Mouse (Mus musculus): Measurements from ENCODE around the gene Tssk2. TPM values are rescaled to one million over a fixed set of nuclear protein-coding genes. Genes with fewer than 3 reads are reported as not detected.

The Tssk2 gene
- polyA plus RNA-seq, 1 experiment: not detected

GRCm38 (mm10) chr16:17911052-17911595, 12.7 kb downstream of the Tssk2 start, which contains the start of gene Ess2:
TSS of gene Ess2 (minus strand) at chr16:17911348.
- peak; percentile 99 for DNase-seq (ENCODE audit: low read depth)
- TF ChIP-seq CTCF (IDR thresholded peaks at IDR 0.05; ENCODE audit: borderline replicate concordance, extremely low read depth, insufficient read depth, insufficient read length) (peak; percentile 75; the same call in 1 of the 2 replicates), POLR2A (IDR thresholded peaks at IDR 0.05; ENCODE audit: borderline replicate concordance, extremely low read depth, insufficient read depth, insufficient read length, poor library complexity, severe bottlenecking) (peak; percentile 62; the same call in 1 of the 2 replicates)

- TF ChIP-seq POLR2A (IDR thresholded peaks at IDR 0.05; ENCODE audit: borderline replicate concordance, extremely low read depth, insufficient read depth, insufficient read length, poor library complexity, severe bottlenecking) (no peak), CTCF (IDR thresholded peaks at IDR 0.05; ENCODE audit: borderline replicate concordance, extremely low read depth, insufficient read depth, insufficient read length) (no peak)
- DNase-seq (ENCODE audit: low read depth): peak; percentile 29
Observed at GRCm38 (mm10) chr16:17914307-17915249, 16.1 kb downstream of the Tssk2 start, which contains the start of gene Gsc2. TSS of gene Gsc2 (minus strand) at chr16:17915059.

- TF ChIP-seq CTCF (IDR thresholded peaks at IDR 0.05; ENCODE audit: borderline replicate concordance, extremely low read depth, insufficient read depth, insufficient read length): no peak
- no peak for TF ChIP-seq POLR2A (IDR thresholded peaks at IDR 0.05; ENCODE audit: borderline replicate concordance, extremely low read depth, insufficient read depth, insufficient read length, poor library complexity, severe bottlenecking)
- DNase-seq (ENCODE audit: low read depth): peak; percentile 54
Observed at GRCm38 (mm10) chr16:17920586-17920985, 22.1 kb downstream of the Tssk2 start.

GRCm38 (mm10) chr16:17921325-17922162, 23.1 kb downstream of the Tssk2 start:
- peak; percentile 99 for DNase-seq (ENCODE audit: low read depth)
- TF ChIP-seq POLR2A (IDR thresholded peaks at IDR 0.05; ENCODE audit: borderline replicate concordance, extremely low read depth, insufficient read depth, insufficient read length, poor library complexity, severe bottlenecking): peak; percentile 72; the same call in 1 of the 2 replicates
- peak; percentile 68 for TF ChIP-seq CTCF (IDR thresholded peaks at IDR 0.05; ENCODE audit: borderline replicate concordance, extremely low read depth, insufficient read depth, insufficient read length)

GRCm38 (mm10) chr16:17922163-17922538, 23.7 kb downstream of the Tssk2 start:
- TF ChIP-seq CTCF (IDR thresholded peaks at IDR 0.05; ENCODE audit: borderline replicate concordance, extremely low read depth, insufficient read depth, insufficient read length) (no peak), POLR2A (IDR thresholded peaks at IDR 0.05; ENCODE audit: borderline replicate concordance, extremely low read depth, insufficient read depth, insufficient read length, poor library complexity, severe bottlenecking) (no peak)
- DNase-seq (ENCODE audit: low read depth): no peak

GRCm38 (mm10) chr16:17927351-17928082, 29.1 kb downstream of the Tssk2 start:
- no peak for TF ChIP-seq POLR2A (IDR thresholded peaks at IDR 0.05; ENCODE audit: borderline replicate concordance, extremely low read depth, insufficient read depth, insufficient read length, poor library complexity, severe bottlenecking)
- TF ChIP-seq CTCF (IDR thresholded peaks at IDR 0.05; ENCODE audit: borderline replicate concordance, extremely low read depth, insufficient read depth, insufficient read length): no peak
- peak; percentile 52 for DNase-seq (ENCODE audit: low read depth)

- peak; percentile 89 for DNase-seq (ENCODE audit: low read depth)
- peak; percentile 19; the same call in 1 of the 2 replicates for TF ChIP-seq POLR2A (IDR thresholded peaks at IDR 0.05; ENCODE audit: borderline replicate concordance, extremely low read depth, insufficient read depth, insufficient read length, poor library complexity, severe bottlenecking)
- no peak for TF ChIP-seq CTCF (IDR thresholded peaks at IDR 0.05; ENCODE audit: borderline replicate concordance, extremely low read depth, insufficient read depth, insufficient read length)
Observed at GRCm38 (mm10) chr16:17928087-17928580, 29.7 kb downstream of the Tssk2 start, which contains the start of gene Slc25a1. TSS of gene Slc25a1 (minus strand) at chr16:17928219.

- DNase-seq (ENCODE audit: low read depth): peak; percentile 87
- TF ChIP-seq CTCF (IDR thresholded peaks at IDR 0.05; ENCODE audit: borderline replicate concordance, extremely low read depth, insufficient read depth, insufficient read length) (peak; percentile 57), POLR2A (IDR thresholded peaks at IDR 0.05; ENCODE audit: borderline replicate concordance, extremely low read depth, insufficient read depth, insufficient read length, poor library complexity, severe bottlenecking) (no peak)
Observed at GRCm38 (mm10) chr16:17928627-17929104, 30.2 kb downstream of the Tssk2 start.

- DNase-seq (ENCODE audit: low read depth): no peak
- TF ChIP-seq POLR2A (IDR thresholded peaks at IDR 0.05; ENCODE audit: borderline replicate concordance, extremely low read depth, insufficient read depth, insufficient read length, poor library complexity, severe bottlenecking): no peak
- TF ChIP-seq CTCF (IDR thresholded peaks at IDR 0.05; ENCODE audit: borderline replicate concordance, extremely low read depth, insufficient read depth, insufficient read length): no peak
Observed at GRCm38 (mm10) chr16:17929211-17929610, 30.8 kb downstream of the Tssk2 start.

- DNase-seq (ENCODE audit: low read depth): no peak
- no peak for TF ChIP-seq POLR2A (IDR thresholded peaks at IDR 0.05; ENCODE audit: borderline replicate concordance, extremely low read depth, insufficient read depth, insufficient read length, poor library complexity, severe bottlenecking)
- TF ChIP-seq CTCF (IDR thresholded peaks at IDR 0.05; ENCODE audit: borderline replicate concordance, extremely low read depth, insufficient read depth, insufficient read length): no peak
Observed at GRCm38 (mm10) chr16:17929631-17930030, 31.2 kb downstream of the Tssk2 start.
